Mouse (Mus musculus) kidney, postnatal 0 days (tissue): ENCODE data around the gene Mef2a. TPM values are rescaled to one million over a fixed set of nuclear protein-coding genes. Genes with fewer than 3 reads are reported as not detected.

Experiments used
- ATAC-seq: fragments of 200-750 bp; cut with Nextera tagmentation; replicated peaks from 2 replicates; pipeline ENCODE4 v1.8.0; 2017; ENCODE audit warnings: low read depth, moderate number of reproducible peaks, moderate TSS enrichment, moderate library complexity; ENCODE audit not compliant: low FRiP score
- DNase-seq: peaks from one replicate; pipeline ENCODE4 v3.0.0-alpha.2; 2016; ENCODE audit warnings: low spot score
- H3K27ac ChIP-seq: fragments of 300-500 bp; sonication (generic); 2 replicates; pipeline ENCODE4 v1.5.1; 2014; ENCODE audit warnings: mild to moderate bottlenecking
- H3K27me3 ChIP-seq: fragments of 300-500 bp; sonication (generic); 2 replicates; pipeline ENCODE4 v1.6.1; 2014; ENCODE audit warnings: low read length, mixed read lengths; ENCODE audit not compliant: insufficient read depth
- H3K36me3 ChIP-seq: fragments of 300-500 bp; sonication (generic); 2 replicates; pipeline ENCODE4 v1.6.1; 2014; ENCODE audit warnings: low read length, mixed read lengths; ENCODE audit not compliant: insufficient read depth
- H3K4me1 ChIP-seq: fragments of 300-500 bp; sonication (generic); replicated peaks from 2 replicates; pipeline ENCODE4 v1.6.1; 2014; ENCODE audit warnings: antibody characterized with exemption, low read length, mixed read lengths; ENCODE audit not compliant: insufficient read depth
- H3K4me2 ChIP-seq: fragments of 300-500 bp; sonication (generic); 2 replicates; pipeline ENCODE4 v1.6.1; 2014; ENCODE audit warnings: mild to moderate bottlenecking, low read length, moderate library complexity, mixed read lengths
- H3K4me3 ChIP-seq: fragments of 300-500 bp; sonication (generic); replicated peaks from 2 replicates; pipeline ENCODE4 v1.5.1; 2014; ENCODE audit warnings: low read depth, low read length
- H3K9ac ChIP-seq: fragments of 300-500 bp; sonication (generic); 2 replicates; pipeline ENCODE4 v1.6.1; 2014; ENCODE audit warnings: low read depth, low read length
- H3K9me3 ChIP-seq: fragments of 300-500 bp; sonication (generic); replicated peaks from 2 replicates; pipeline ENCODE4 v1.6.1; 2016; ENCODE audit warnings: low read length, inconsistent platforms, mixed read lengths
- CTCF ChIP-seq: IDR thresholded peaks from 2 replicates; pipeline ENCODE4 v1.5.1; 2016; ENCODE audit warnings: antibody characterized with exemption, low read depth, mild to moderate bottlenecking, moderate library complexity
- WGBS: fragments of 180-500 bp; shearing (Covaris S2); extraction: QIAGEN DNeasy Blood & Tissue Kit; methylation state at CpG from one replicate; pipeline ENCODE4 v1.1.7; 2014; 5-methylcytosine and 5-hydroxymethylcytosine counted together
- polyA plus RNA-seq: library from polyadenylated mRNA; unstranded; fragments of >200 nt; fragmentation: Nextera tagmentation; extraction: Ambion mirVana; gene quantifications from 2 replicates; pipeline ENCODE4 v1.2.1, GENCODE M21; 2015

Gene Mef2a
- polyA plus RNA-seq, 1 experiment from 2014 or later, result 33.3 TPM

DNA sequence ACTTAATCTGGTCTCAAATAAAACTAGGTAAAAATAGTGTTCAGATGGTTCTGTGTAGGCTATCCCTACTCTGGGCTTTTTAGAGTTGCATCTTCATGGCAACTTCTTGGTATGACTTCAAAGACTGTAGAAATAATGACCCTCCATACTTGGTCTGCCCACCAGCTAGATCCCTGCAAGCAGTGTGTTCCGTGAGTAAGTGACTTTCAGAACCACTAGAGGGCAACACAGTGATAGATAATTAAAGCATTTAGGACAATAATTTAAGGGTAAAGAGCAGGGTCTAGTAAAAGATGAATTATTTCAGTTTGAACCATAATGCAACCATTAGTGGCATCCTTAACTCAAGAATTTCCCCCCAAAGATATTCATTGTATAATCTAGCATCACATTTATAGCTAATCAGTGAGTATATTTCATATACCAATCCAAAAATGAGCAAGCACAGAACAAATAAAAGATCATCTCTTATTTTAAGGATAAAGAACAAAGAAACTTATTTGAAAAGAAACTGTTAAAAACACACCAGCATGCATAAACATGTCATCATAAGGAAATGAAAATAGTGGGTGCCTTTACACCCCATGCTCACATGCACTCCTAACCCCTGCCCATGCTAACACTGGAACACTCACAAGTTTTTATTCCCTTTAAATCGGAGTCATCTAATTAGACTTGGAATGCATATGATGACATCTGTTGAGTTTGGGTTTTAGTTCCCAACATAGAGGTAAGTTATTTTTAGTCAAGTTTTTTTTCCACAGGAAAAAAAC is 129.4 kb downstream of the Mef2a start:
- 50% methylated on average over 2 of the region's 2 CpGs for WGBS
- no peaks in the 10 kb centered on the region for H3K4me1 ChIP-seq
- no peak overlapping the region for H3K4me2 ChIP-seq
- peak; percentile 84 for TF ChIP-seq CTCF
- H3K9me3 ChIP-seq, result no peaks in the 10 kb centered on the region
- H3K27ac ChIP-seq, result no peak overlapping the region
- DNase-seq (peak; percentile 88), ATAC-seq (no peak)
- H3K36me3 ChIP-seq, result peaks cover 7% of the 10 kb centered on the region; the same call in 1 of the 2 replicates
- H3K9ac ChIP-seq, result no peak overlapping the region
- H3K27me3 ChIP-seq, result no peaks in the 10 kb centered on the region
- H3K4me3 ChIP-seq, result no peak overlapping the region

DNA sequence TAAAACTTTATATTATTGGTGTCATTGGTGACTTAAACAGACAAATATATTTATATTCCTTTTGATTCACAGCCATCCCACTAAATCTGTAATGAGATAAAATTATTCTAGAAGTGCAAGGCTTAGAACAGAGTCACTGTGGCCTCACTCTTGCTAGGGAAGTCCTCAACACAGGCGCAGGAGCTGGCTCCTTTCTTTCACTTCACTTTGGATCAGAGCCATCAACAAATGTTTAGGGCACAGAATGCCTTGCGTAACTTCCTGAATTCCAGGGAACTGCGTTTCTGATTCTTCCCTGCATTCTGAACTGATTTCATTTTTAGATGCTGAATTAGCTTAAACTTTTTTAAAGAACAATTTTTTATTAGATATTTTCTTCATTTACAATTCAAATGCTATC is 130.7 kb downstream of the Mef2a start:
- ATAC-seq (no peak), DNase-seq (no peak)
- no peaks in the 10 kb centered on the region for H3K36me3 ChIP-seq
- no peak overlapping the region for H3K4me3 ChIP-seq
- H3K4me1 ChIP-seq, result no peaks in the 10 kb centered on the region
- H3K27ac ChIP-seq, result no peak overlapping the region
- WGBS, result 55% methylated on average over 3 of the region's 3 CpGs
- no peaks in the 10 kb centered on the region for H3K9me3 ChIP-seq
- no peak overlapping the region for H3K9ac ChIP-seq
- no peak for TF ChIP-seq CTCF
- no peaks in the 10 kb centered on the region for H3K27me3 ChIP-seq
- H3K4me2 ChIP-seq, result no peak overlapping the region

DNA sequence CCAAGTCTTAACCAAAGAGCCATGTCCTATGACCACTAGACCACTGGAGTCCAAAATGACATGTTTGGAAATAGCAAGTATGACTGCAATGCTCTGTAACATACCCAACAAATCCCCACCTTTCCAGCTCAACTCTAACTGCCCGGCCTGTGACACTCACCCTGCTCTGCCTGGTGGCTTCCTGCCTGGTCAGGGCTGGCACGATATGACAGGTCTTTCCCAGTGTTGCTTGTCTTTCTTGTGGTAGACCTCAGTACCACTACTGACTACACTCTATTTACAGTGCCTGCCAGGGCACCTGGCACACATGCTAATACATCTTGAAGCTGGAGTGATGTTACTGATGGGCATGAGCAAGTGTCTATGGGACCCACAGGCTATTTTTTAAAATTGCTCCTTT is 134.9 kb downstream of the Mef2a start:
- Histone ChIP-seq H3K4me2 (no peak overlapping the region), H3K4me1 (no peaks in the 10 kb centered on the region), H3K27me3 (no peaks in the 10 kb centered on the region), H3K9me3 (no peaks in the 10 kb centered on the region), H3K36me3 (peaks cover 24% of the 10 kb centered on the region), H3K4me3 (no peak overlapping the region), H3K9ac (no peak overlapping the region), H3K27ac (no peak overlapping the region)
- DNase-seq, result no peak
- ATAC-seq, result no peak
- no peak for TF ChIP-seq CTCF
- WGBS, result 98% methylated on average over 2 of the region's 2 CpGs

DNA sequence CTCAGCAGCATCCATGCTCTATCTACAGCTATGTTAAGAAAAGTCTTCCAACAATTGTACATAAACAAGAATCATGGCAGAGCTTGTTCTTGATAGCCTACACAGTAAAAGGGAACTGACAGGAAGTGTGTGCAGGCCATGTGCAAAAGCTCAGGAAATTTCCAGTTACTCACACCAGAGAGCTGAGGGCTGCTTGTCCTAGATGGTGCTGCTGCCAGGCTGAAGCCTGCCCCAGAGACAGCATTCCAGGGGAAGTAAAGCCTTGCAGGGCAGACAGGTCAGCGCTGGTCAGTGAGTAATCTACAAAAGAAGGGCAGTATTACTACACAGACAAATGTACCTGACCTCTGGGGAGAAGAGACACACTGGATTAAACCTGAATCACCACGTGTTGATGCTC is 136.3 kb downstream of the Mef2a start:
- H3K4me1 ChIP-seq, result no peaks in the 10 kb centered on the region
- DNase-seq, result no peak
- no peaks in the 10 kb centered on the region for H3K9me3 ChIP-seq
- ATAC-seq, result no peak
- no peak overlapping the region for H3K4me2 ChIP-seq
- TF ChIP-seq CTCF, result no peak
- no peak overlapping the region for H3K9ac ChIP-seq
- no peak overlapping the region for H3K4me3 ChIP-seq
- no peak overlapping the region for H3K27ac ChIP-seq
- 92% methylated on average over 2 of the region's 2 CpGs for WGBS
- H3K27me3 ChIP-seq, result no peaks in the 10 kb centered on the region
- peaks cover 28% of the 10 kb centered on the region for H3K36me3 ChIP-seq

DNA sequence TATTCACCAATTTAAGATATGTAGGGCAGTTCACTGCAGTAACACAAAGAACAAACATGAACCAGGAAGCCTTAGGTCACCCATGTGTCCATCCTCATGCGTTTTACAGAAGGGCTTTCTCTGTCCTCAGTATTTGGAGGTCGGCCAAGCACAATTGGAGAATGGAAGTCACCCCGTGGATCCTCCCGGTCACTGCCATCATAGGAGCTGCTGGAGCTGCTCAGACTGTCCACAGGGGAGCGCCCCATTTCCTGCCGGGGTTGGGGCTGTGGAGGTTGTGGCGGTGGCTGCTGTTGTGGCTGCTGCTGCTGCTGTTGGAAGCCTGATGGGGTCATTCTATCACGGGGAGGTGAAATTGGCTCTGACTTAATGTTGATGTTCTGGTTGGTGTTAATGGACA is 137.9 kb downstream of the Mef2a start:
- WGBS, result 60% methylated on average over 8 of the region's 8 CpGs
- Histone ChIP-seq H3K4me3 (no peak overlapping the region), H3K4me1 (no peaks in the 10 kb centered on the region), H3K27ac (no peak overlapping the region), H3K27me3 (no peaks in the 10 kb centered on the region), H3K9ac (no peak overlapping the region), H3K4me2 (no peak overlapping the region), H3K36me3 (peaks cover 28% of the 10 kb centered on the region), H3K9me3 (no peaks in the 10 kb centered on the region)
- ATAC-seq, result no peak
- peak; percentile 41 for DNase-seq
- peak; percentile 20; the same call in 1 of the 2 replicates for TF ChIP-seq CTCF

DNA sequence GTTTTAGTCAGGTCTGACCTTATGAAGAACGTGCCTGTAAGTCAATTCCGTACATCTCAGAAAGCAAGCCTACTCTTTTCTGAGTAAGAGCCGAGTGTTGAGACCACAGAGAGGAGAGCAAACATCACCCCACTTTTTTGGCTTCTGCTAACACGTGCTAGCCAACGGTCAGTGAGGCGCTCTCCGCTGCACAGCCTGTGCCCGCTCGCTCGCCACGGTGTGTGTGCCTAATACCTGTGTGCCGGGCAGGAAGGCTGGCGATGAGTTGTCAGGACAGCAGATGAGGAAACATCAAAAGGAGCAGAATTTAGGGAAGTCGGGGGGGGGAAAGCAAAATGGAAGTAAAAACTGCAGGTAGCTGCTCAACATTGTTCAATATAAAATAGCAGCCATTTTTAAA is 140.2 kb downstream of the Mef2a start:
- no peak for DNase-seq
- 89% methylated on average over 14 of the region's 14 CpGs for WGBS
- no peak overlapping the region for H3K4me3 ChIP-seq
- TF ChIP-seq CTCF, result no peak
- no peaks in the 10 kb centered on the region for H3K4me1 ChIP-seq
- no peaks in the 10 kb centered on the region for H3K27me3 ChIP-seq
- H3K9ac ChIP-seq, result no peak overlapping the region
- peaks cover 28% of the 10 kb centered on the region for H3K36me3 ChIP-seq
- H3K4me2 ChIP-seq, result no peak overlapping the region
- no peaks in the 10 kb centered on the region for H3K9me3 ChIP-seq
- ATAC-seq, result no peak
- H3K27ac ChIP-seq, result no peak overlapping the region

DNA sequence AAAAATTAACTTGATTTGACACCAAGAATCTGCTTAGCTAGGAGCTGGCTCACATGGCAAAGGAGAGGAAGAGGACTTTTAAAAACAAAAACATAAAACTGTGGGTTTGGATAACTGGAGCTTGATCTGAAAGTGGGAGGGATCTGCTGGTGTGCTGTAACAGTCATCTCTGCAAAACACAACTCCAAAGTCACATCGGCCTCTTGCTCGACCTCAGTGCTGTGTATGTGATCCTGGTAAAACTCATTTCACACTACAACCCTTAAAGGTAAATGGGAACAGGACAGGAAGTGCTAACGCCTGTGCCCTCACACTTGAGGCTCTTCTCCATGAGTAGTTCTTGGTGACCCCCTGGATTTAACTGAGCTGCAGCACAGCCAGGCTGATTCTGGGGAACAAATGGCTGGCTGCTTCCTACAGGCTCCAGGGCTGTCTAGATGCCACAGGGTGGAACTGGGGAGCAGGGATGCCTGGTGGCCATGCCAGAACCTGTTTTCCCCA is 142.0 kb downstream of the Mef2a start:
- Histone ChIP-seq H3K4me1 (no peaks in the 10 kb centered on the region), H3K27ac (peak overlapping the region; percentile 13; the same call in 1 of the 2 replicates), H3K4me2 (no peak overlapping the region), H3K9me3 (no peaks in the 10 kb centered on the region), H3K27me3 (no peaks in the 10 kb centered on the region), H3K36me3 (peaks cover 23% of the 10 kb centered on the region), H3K9ac (no peak overlapping the region), H3K4me3 (no peak overlapping the region)
- DNase-seq, result no peak
- no peak for TF ChIP-seq CTCF
- ATAC-seq, result no peak
- WGBS, result 68% methylated on average over 3 of the region's 3 CpGs
